Mouse (Mus musculus) heart, adult 9 months (tissue): ENCODE data around the gene Adamts18.

Experiments
- DNase-seq, 2 experiments: peaks; one replicate each; pipeline ENCODE4 v3.0.0; 2022; ENCODE audit warnings: low spot score in 2 of 2

Gene Adamts18

DNA sequence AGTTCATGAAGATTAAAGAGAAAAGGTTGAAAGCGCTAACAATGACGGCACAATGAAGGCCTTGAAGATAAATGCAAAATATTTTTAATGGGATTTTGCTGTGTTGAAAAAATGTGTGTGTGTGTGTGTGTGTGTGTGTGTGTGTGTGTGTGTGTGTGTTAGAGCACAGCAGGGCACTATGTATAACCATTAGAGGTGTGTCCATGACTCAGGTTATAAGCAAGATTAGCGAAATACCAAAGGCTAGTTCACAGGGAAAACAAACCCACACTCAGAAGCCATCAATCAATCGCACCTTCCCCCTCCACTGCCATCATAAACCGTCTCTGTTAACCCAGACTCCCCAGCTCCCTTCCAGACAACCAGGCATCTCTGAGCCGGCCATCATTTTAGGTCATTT, 86.4 kb downstream of the Adamts18 start:
- no peak for DNase-seq

GRCm38 (mm10) chr8:113755866-113756265, 92.7 kb downstream of the Adamts18 start:
- DNase-seq = no peak

DNA sequence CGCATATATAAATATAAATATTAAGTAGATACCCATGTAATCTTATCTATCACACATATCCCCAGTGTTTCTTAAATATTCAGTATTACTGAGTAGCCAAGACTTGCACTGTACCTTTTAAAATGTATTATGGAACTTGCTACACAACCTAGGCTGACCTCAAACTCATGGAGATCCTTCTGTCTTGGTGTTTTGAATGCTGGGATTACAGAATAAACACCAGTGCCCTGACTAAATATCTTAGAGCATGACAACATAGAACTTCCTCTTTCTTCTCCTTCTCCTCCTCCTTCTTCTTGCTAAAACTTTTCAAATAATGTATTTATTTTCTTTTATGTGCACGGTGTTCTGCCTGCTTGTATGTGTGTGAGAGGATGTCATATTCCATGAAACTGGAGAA, 95.4 kb downstream of the Adamts18 start:
- no peak for DNase-seq

- DNase-seq = no peak
Measured at GRCm38 (mm10) chr8:113752349-113752748, 96.2 kb downstream of the Adamts18 start.

DNA sequence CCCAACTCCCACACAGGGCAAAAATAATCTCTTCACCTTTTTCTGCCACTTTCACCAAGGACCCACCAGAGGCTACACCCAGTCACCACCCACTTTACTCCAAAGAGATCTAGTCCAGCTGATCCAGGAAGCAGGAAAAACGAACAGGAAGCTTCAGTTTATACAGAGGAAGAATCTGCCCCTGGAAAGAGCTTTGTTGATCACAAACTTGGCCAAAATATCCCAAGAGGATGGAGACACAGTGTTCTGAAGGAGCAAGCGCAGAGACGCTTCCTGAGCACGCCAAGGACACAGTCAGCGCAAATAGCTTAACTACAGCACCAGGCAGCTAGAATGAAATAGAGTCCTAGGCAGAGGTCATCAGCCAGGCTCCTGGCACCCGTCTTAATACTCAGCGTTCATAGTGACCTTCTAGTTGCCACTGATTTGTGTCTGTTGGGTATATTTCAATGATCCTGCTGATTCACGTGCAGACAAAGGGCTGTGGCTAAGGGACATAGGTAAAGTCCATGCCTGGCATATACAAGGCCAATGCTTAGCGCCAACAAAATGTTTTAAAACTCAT, 113.0 kb downstream of the Adamts18 start:
- peak; percentile 16 to 70 for DNase-seq

GRCm38 (mm10) chr8:113725331-113725730, 123.2 kb downstream of the Adamts18 start:
- no peak for DNase-seq

DNA sequence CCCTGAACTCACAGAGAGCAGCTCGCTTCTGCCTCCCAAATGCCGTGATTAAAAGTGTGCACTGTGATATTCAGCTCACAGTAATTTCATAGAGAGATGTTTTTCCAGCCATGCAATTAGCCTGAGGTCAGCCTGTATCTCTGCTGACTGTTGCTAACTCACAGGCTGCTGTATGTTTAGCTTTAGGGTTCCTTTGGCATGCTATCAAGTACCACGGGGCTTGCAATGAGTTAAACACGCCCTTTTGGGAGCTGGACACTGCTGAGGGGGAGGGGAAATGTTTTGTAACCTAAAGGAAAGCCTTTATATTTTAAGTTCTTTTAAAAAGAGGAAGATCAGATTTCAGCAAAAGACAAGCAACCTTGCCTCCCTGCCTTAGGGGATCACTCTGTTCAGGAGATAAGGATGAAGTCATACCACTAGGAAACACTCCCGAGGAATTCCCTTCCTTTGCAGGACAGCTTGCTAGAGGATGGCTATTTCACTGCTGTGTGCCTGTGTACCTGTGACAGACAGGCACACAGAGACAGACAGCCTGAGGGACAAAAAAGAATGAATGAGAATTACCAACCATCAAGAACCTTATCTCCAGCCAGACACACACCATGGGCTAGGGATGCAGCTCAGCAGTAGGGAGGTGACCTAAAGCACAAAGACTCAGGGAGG, 124.5 kb downstream of the Adamts18 start:
- DNase-seq = no peak

GRCm38 (mm10) chr8:113721459-113721858, 127.1 kb downstream of the Adamts18 start:
- DNase-seq = no peak

DNA sequence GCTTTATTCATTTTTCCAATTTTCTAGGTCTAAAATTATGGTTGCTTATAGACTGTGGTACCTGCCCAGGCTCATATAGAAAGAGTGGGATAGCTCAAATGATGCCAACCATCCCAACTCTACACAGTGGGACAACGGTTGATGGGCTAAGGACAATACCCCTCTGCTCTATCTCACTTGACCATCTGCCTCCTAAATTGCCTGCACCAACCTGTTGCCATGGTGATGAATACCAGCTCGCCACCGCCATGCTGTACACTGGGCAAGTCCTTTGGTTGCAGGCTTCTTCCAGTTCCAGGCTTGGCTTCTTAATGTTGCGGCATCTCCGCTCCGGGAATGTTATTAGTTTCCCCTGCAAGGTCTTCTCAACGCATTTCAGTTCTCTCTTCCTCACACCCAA, 143.6 kb downstream of the Adamts18 start:
- DNase-seq = no peak

DNA sequence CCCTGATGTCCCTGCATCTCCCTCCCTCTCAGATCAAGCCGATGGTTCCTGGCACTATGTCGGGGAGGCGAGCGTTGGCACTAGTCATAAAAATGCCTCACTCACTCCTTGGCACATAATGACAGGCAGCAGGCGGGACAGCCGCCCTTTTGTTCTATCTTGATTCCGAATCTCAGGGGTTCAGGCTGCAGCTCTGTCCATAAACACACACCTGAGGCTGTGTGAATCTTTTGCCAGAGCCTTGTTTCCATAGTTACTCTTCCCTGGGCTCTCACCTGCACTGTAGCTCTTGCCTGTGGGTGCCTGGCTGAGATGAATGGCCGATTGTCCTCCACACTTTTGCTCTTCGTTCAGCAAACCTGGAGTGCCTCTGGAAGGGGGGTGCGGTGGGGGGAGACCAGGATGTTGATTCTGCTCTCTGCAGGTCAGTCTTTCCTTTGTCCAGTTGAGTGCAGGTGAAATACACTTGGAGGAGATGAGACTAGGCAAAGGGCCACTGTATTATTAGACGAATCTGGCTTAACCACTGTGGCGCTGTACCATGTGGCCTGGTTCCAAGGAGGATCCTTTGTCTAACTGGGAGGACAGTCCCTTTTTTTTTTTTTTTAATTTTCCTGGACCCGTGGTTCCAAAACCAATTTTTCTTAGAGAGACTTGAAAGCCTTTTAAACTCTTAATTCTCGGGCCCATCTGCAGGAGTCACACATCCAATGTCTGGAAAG, 156.8 kb downstream of the Adamts18 start:
- DNase-seq = no peak

GRCm38 (mm10) chr8:113688543-113688915, 160.0 kb downstream of the Adamts18 start:
- no peak for DNase-seq

DNA sequence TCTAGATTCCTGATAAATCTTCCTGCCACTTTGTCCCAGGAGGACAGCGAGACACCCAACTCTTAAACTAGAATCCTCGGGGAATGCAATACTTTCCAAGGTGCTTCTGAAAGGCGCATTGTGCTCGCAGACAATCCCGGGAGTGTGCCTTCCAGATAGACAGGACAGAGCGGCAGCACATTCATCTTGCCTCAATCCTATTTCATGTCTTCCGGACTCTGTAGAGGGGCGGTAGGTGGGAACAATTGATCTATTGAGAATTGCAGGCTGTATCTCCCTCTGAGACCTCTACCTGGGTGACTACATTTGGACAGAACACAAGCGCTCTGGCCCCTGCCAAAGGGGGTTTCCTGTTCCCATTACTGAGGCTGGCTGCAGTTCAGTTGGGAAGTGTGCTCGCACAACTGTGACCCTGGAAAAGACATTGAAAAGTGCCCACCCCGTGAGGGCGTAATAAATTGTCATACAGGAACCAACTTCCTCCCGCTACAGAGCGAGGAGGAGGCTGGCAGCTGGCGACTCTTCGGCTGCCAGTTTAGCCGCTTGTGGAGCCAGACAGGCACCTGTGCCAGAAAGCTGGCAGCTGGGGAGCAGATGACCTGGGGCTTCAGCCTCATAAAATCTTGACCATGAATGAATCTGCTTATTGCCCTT, 160.5 kb downstream of the Adamts18 start:
- DNase-seq = no peak

GRCm38 (mm10) chr8:113679361-113679760, 169.2 kb downstream of the Adamts18 start:
- no peak for DNase-seq

DNA sequence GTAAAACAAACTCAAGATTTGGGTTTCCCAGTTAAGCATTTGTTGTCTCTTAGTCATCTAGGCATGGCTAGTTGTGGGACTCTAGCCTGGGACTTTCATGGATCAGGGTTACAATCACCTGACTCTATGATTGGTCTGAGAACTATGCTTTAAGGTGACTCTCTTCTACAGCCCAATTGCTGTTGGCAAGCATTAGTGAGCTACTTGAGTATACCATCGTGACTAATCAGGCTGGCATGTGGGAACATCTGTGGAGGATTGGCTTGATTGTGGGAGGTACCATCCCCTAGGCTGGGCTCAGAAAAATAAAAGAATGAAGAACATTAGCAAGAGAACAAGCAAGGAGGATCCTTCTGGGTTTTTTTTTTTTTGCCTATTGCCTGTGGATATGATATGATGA, 171.7 kb downstream of the Adamts18 start:
- no peak for DNase-seq

GRCm38 (mm10) chr8:113675281-113675680, 173.3 kb downstream of the Adamts18 start:
- DNase-seq = no peak

DNA sequence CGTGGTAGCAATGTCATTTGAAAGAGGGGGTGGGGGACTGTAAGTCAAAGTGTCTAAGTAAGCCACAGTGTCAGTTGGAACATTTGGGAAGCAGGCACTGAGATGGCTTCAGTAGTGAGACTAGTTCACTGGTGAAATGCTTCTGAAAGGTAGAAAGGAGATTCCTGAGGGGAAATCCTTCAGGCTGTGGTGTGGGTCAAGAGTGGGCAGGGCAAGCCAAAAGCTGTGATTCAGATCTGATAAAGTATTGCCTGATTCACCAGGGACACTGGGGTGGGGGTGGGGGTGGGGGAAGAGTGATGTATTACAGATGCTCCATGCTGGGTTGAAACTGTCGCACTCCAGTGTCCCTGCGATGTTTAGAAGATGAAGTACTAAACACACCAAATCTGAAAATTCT, 173.9 kb downstream of the Adamts18 start:
- DNase-seq = no peak

- DNase-seq = no peak
Measured at GRCm38 (mm10) chr8:113673300-113673699, 175.2 kb downstream of the Adamts18 start.

DNA sequence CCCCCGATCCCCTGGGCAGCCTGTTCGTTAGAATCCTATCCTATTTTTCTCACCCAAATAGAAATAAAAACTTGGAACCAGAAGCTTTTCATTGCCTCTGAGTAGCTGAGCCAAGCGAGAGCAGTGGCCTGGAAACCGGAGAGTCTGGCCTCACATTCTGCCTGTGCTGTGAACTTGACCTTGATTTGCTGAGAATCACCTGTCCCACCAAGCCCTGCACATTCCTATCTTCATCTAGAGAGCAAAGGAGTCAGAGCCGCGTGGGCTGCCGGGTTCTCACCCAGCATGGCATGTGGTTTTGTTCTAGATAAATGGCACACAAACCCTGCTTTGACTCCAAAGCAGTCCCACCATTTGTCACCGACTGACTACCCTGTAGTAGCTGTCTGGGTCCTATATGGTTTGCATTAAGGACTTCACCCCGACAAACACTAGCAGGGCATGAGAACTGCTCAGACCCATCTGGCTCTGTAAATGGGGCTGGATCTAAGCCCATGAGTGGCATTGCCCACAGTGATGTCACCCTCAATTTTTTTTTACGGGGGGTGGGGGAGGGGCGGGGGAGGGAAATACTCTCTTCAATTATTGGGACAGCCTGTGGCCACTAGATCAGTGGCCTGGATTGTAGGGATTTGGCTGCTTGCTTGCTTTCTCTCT, 175.8 kb downstream of the Adamts18 start:
- no peak for DNase-seq

DNA sequence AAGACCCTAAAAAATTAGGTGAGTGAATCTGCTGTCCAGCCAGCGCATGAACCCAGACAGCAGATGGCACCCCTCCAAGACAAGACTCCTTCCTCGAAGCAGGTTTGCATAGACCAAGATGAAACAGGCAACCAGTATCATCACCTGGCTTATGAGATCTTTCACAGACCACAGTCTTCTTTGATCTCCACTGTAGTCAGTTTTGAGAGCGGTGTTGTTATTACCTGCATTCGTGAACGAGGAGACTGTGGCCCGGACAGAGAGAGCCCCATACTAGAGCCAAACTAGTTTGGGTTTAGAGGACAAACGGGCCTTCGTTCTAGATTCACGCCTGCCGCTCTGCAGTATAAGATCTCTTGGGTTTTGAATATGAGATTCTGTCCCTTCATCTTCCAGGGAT, 178.6 kb downstream of the Adamts18 start:
- DNase-seq = no peak

DNA sequence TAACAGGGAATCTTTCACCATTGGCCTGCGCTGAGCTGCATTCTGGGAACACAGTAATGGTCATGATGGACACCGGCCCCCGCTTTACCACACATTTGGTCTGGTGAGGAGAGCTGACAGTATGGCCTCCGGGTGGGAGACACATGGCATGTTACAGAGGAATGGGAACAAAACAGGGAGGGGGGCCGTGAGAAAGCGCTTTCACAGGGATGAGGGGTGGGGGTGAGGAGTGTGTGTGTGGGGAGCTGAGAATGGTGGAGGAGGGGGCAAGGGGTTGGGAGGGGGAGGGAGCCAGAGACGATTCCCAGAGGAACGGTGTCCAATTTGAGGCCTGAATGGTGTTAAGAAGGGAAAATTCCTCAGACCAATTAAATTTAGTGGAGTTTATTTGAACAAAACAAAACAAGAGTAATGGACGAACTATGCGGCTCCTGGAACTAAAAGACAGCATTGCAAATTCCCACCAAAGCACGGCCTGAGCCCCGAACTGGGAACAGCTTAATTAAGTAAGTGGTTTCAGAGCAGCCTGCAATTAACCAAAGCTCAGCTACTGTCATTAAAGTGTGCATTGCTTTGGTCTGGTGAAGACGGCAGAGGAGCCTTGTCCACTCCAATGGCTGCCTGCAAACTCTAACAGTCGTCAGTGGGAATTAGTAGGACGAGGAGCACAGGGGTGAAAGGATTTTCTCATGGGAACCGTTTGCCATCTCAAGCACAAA, 181.7 kb downstream of the Adamts18 start:
- no peak for DNase-seq

GRCm38 (mm10) chr8:113665951-113666350, 182.6 kb downstream of the Adamts18 start:
- DNase-seq = no peak

- no peak for DNase-seq
Measured at GRCm38 (mm10) chr8:113665036-113665435, 183.5 kb downstream of the Adamts18 start.
